Mouse (Mus musculus): ENCODE measurements around the gene Dgkg.

The Dgkg gene

DNA sequence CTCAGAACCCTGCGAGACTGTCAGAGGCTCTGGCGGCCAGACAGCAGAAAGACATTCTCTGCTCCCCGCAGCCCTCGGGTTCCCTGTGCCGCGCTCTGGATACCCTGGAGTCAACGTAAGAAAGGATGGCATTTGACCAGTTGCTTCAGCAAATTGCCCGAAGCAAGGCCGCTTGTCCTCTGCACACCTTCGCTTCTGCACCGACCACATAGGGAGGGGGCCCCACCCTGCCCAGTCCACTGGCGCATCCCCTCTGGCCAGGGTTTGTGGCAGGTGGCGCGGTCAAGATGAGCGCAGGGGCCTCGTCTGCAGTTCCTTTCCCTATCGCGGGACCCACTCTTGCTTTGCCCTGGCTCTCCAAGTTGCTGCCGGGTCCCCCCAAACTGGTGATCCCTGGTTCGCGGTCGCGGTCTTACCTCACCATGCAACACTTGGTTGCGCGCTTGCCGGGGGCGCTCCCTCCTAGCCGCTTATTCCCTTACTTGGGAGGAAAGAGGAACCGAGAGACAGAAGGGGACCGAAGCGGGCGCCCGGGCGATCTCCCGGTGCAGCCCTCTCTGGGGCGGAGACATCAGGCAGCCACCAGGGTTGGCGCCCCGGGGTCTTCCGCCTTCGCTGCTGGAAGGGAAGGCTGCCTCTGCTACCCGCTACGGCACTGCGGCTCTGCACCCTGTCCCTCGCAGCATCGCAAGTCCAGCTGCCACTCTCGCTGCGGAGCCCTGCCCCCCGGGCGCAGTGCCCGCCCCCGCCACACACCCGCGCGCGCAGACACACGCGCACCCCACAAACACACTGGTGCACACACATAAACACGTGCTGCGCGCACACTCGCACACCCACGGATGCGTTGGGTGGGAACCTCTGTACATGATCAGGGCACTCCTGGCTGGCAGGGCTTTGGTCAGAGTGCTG lies at the start of gene Dgkg:
Gene Dgkg, minus strand, starts transcription at position 689 of the 912 bp plus-strand sequence.
- peak; percentile 25 for DNase-seq (ENCODE audit: low read depth)

- no peak for DNase-seq (ENCODE audit: low read depth)
These were observed 47.9 kb upstream of the Dgkg start for GRCm38 (mm10) chr16:22704946-22705345.

DNA sequence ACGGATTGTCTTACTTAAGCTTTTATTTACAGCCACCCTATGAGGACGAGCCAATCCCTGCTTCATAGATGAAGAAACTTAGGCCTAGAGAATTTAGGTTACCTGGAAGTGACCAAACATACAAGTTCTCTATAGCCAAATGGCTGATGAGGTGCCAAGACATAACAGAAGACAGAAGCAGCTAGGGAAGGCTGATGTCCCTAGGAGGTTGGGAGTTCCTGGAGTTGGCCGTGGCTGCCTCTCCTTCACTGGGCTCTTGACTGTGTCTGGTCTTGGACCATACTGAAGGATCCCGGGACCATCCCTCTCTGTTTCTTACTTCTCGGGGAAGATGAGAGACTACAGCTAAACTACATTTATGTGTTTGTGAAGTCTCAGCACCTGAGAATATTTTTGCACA lies 47.1 kb upstream of the Dgkg start:
- no peak for DNase-seq (ENCODE audit: low read depth)

DNA sequence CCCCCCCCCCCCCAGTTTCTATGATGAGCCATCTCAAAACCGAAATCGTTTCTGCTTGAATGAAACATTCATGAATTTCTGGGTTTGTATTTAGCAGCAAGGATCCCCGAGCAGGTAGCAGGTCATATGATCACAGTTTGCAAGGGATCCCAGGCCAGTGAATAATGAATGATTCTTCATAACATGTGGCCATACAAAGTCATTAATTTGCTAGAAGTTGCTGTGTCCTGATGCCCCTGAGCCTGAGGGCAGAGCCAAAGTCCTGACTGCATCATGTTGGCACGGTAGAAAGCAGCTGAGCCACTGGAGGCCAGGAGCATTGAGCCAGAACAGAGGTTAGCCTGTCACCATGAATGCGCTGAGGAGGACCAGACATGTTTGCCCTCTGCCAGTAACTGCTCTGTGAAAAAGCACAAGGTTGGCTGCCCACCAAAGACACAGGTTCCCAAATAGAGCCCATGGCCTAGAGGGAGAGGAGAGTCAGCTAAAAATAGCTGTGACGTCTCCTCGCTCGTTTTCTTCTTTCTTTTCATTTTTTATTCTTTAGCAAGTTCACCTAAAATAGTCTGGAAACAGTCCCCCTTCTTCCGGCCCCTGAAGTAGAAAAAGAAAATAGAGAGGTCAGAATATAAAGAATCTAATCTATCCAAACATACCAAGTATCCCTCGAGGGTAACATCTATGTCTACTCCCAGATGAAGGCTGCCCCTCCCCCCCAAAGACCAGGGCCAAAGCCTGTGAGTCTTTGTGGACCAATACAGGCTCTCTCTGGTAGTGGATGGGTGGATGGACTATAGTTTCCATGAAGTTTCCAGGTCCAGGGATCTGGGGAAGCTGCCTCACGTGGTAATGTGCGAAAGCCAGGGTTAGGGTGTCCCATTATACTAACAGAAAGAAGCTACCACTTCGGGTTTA lies 42.1 kb upstream of the Dgkg start:
- no peak for DNase-seq (ENCODE audit: low read depth)

- no peak for DNase-seq (ENCODE audit: low read depth)
These were observed 41.1 kb upstream of the Dgkg start for GRCm38 (mm10) chr16:22698101-22698500.

- DNase-seq (ENCODE audit: low read depth): no peak
These were observed 32.6 kb upstream of the Dgkg start for GRCm38 (mm10) chr16:22689622-22690021.

- DNase-seq (ENCODE audit: low read depth): no peak
These were observed 30.8 kb upstream of the Dgkg start for GRCm38 (mm10) chr16:22687711-22688230.

GRCm38 (mm10) chr16:22683605-22684004 lies 26.6 kb upstream of the Dgkg start:
- DNase-seq (ENCODE audit: low read depth): no peak

- no peak for DNase-seq (ENCODE audit: low read depth)
These were observed 25.7 kb upstream of the Dgkg start for GRCm38 (mm10) chr16:22682727-22683126.

- no peak for DNase-seq (ENCODE audit: low read depth)
These were observed 22.6 kb upstream of the Dgkg start for GRCm38 (mm10) chr16:22679641-22680040.

DNA sequence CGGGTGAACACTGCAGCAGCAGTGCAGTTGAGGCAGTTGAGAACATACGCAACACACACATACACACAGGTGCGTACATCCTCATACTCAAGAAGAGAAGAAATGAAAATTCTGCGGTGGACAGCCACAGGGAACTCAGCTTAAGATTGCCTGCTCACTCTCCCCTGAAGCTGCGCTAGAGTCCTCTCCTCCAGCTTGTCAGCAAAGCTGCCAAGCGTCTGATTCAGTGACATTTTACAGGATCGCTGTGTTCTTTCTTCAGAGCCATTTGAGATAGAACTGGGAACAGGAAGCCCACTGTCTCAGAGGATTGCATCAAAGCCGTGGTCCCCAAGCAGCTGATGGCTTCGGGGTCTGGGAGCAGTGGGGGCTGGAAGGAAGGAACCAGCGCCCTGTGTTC lies 17.6 kb upstream of the Dgkg start:
- DNase-seq (ENCODE audit: low read depth): no peak

GRCm38 (mm10) chr16:22674164-22674563 lies 17.1 kb upstream of the Dgkg start:
- no peak for DNase-seq (ENCODE audit: low read depth)

DNA sequence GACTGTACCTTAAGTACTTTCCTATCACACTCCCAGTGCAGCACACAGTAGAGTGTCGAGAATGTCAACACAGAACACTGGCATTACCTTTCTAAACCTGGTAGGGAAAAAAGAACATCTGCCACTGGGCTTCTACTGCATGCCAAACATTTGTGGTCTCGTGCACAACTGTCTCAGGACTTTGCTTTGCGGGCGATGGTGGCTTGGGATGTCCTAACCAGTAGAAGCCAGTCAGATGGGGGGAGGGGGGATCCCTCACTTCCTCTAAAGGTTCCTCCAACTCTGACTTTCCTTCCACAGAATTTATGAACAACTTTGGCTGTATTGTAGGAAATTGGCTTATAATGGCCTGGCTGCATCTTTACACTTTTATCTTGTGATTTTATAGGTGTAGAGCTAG lies 7.0 kb upstream of the Dgkg start:
- DNase-seq (ENCODE audit: low read depth): no peak

DNA sequence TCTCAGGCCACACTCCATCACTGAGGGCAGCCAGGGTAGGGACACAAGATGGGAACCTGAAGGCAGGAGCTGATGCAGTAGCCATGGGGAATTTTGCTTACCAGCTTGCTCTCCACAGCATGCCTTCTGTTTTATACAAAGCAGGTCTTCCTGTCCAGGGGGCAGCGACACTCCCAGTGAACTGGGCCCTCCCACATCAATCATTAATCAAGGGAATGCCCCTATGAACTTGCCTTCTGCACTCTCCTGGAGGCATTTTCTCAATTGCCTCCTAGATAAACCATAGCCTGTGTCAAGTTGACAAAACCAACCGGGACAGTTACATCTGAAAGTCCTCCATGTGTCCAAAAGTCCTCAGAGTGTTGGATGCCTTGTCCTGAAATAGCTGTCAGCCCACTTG lies 6.1 kb upstream of the Dgkg start:
- no peak for DNase-seq (ENCODE audit: low read depth)

DNA sequence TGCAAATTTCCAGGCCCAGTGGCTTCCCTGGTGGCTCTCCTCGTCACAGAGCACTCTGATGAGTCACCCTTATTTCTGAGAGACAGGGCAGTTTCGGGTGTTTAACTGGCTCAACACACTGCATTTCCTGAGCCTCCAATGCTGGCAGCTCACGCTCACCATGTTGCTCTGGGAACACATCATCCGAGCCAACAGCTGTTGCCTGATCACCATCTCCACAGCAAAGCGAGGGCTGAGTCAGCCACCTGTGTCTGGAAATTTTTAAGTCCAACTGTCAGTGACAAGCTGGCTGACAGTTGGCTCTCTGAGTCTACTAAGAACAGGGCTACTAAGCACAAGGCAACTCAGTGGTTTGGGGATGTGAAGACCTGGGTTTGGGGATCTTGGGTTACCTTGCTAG lies 4.1 kb upstream of the Dgkg start:
- no peak for DNase-seq (ENCODE audit: low read depth)

- no peak for DNase-seq (ENCODE audit: low read depth)
These were observed 1.1 kb upstream of the Dgkg start for GRCm38 (mm10) chr16:22657874-22658789.

DNA sequence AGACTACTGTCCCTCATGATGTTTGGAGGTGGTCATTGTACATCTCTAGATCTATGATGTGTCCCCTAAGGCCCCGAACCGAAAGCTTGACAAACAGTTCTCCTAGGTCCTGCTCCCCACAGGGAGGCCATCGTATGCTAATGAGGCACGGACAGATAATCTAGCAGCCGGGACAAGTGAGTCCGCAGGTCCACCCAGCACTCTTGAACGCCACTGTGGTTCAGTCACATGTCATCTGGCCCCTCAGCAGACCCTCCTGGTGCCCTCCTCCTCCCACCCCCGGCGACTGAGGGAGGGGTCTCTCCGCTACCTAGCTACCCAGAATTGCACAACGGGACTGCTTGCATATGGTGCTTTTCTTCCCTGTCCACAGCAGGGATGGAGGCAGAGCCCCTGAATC lies 1.2 kb downstream of the Dgkg start:
- no peak for DNase-seq (ENCODE audit: low read depth)

- DNase-seq (ENCODE audit: low read depth): peak; percentile 27
These were observed 1.8 kb downstream of the Dgkg start for GRCm38 (mm10) chr16:22655223-22655622.

DNA sequence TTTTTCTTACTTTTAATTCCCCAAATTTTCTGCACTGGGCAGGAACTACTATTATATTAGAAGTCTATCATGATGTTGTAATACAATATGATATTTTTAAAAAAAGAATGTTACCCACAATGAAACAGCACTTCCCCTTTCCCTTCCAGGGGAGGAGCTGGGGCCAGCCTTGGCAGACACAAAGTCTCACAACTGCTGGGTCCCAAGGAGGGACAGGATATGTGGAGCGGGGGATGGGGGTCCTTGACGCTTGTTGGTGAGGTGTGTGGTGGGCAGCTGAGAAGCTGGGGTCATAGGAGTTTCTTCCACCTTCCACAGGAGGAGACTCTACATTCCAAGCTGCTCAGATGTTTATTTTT lies 2.6 kb downstream of the Dgkg start:
- no peak for DNase-seq (ENCODE audit: low read depth)

DNA sequence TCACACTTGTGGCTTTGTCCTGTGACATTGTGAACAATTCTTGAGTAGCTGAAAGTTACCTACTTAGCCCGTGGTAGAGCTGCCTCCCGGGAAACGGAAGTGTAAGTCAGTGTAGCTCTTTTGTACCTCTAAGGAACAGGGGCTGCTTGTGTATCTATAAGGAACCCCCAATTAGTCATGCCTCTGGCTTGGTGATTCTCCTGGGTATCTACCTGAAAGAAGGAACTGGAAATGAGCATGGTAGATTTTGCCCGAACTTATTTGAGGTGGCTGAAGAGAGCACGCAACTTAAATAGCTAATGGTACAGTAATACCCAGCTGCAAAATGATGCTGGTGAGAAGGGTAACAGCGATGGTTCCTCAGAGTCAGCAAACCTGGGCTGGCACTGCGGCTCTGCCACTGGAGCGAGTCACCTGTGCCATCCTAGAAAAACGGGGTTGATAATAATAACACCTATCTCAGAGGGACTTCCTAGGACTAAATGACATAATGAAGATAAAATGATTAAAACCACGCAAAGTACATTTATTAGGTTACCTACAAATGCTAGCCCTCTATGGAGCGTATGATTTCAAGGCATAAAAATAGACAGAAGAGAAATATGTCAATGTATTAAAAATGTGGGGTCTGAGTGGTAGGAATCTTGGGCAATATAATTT lies 3.1 kb downstream of the Dgkg start:
- no peak for DNase-seq (ENCODE audit: low read depth)

- no peak for DNase-seq (ENCODE audit: low read depth)
These were observed 5.8 kb downstream of the Dgkg start for GRCm38 (mm10) chr16:22651244-22651643.

Measured in naive thymus-derived CD4-positive, alpha-beta T cell, adult 2 months (primary cell).